Mouse (Mus musculus) monocyte, adult 2 months (primary cell): ENCODE results near the gene Primpol.
"Not testable (repeated sequence)": the region's sequence is repeated elsewhere in the genome, so short reads cannot be mapped to it uniquely, and the experiment has no call there.

Experiments
- DNase-seq, 2 experiments: peaks; one replicate each; pipeline ENCODE4 v3.0.0; 2022; ENCODE audit warnings: low spot score in 2 of 2, low read depth in 1 of 2

Gene Primpol

GRCm38 (mm10) chr8:46606930-46607329 lies 10.1 kb downstream of the Primpol start:
- no peak for DNase-seq

- DNase-seq, result no peak
Observed at GRCm38 (mm10) chr8:46603587-46603986, 13.4 kb downstream of the Primpol start.

DNA sequence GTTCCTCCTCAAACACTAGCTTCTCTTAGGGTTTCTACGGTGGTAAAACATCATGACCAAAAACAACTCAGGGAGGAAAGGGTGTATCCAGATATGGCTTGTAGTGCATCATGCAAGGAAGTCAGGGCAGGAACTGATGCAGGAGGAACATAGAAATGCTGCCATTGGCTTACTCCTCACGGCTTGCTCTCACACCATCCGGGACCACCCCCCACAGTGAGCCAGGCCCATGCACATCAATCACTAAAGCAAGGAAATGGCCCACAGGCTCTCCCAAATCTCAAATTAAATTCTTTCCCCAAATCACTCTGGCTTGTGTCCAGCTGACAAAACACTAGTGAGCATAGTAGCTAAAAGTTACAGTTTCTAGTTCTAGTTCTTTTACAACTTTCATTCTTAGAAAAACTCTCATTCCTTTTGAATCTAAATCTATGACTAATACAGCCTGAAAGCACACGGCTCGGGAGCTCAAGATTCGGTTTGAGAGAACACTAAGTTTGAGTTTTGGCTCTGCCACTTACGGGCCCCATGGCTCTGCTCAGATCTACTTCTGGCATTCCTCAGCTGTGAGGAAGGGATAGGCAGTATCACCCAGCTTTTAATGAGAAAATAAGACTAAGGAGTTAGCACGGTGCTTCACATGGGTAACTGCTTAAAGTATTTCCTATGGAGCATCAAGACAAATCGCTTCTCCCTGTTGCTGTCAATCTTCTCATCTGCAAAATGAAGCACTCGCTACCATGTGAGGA lies 15.9 kb downstream of the Primpol start:
- DNase-seq, result no peak

- no peak for DNase-seq
Observed at GRCm38 (mm10) chr8:46599314-46599904, 17.6 kb downstream of the Primpol start.

DNA sequence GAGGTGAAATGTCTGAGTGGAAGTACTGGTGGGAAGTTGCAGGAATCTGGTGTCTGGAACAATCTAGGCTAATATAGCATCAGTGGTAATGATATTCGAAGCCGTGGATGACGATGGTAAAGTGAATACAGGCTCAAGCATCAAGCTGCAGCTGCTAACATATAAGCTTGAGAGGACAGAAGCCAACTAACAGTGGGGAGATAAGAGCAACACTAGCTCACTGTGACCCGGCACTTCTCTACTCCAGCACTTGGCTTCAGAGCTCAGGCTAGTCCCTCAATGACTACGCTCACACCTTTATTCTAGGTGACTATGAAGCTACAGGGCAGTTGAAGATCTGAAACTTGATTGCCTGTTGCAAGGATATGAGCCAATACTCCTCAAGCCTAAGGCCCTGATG lies 18.3 kb downstream of the Primpol start:
- no peak for DNase-seq

GRCm38 (mm10) chr8:46598114-46598513 lies 18.9 kb downstream of the Primpol start:
- DNase-seq, result no peak

DNA sequence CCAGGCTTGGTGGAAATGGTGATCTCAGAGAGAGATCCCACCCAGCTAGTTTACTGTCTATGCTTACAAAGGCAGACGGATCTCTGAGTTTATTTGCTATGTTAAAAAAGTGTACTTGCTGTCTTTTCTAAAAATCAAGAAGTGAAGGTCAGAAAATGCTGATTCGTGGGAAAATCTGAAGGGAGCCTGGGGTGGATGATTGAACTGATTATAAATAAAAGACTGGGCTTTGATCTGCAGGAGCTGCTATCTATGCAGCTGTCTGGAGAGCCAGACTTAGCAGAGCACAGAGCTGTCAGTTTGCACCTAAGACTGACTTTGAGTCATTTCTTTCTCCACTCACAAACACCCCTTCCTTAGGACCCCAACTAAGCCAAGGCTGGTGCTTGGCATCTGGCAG lies 19.6 kb downstream of the Primpol start:
- DNase-seq, result no peak

DNA sequence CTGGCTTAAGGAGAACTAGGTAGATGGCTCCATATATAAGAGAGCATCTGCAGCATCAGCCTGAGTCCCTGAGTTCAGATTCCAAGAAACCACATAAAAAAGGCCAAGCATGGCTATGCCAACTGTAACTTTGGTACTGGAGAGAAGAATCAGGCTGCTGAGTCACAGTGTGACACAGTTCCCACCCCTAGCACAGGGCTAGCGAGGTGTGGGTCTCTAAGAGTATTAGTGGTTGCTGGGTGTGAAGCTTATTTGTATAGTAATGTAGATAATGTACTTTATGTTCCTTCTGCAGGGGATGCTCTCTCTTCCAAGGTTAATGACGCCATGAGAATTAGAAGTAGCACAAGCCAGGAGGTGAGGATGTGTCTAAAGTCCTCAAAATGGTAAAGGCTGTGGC lies 20.5 kb downstream of the Primpol start:
- no peak for DNase-seq

- peak; percentile 24 to 28 for DNase-seq
Observed at GRCm38 (mm10) chr8:46595593-46595992, 21.4 kb downstream of the Primpol start.

DNA sequence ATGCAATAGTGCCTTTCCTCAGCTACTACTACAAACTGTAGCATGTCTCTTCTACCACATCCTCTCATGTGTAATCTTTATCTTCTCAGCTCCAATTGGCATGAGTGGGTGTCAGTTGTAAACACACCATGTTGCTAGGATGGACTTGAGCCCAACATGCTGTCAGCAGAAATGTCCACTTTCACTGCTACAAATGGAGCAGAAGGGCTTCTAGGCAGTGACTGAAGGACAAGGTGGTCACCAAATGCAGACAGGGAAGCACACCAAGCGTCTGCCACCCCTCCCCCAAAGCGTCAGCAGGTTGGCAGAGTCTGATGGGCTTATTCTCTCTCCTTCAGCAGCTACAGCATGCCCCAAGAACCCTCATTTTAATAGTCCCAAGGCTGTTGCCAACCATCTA lies 23.2 kb downstream of the Primpol start:
- no peak for DNase-seq

- no peak for DNase-seq
Observed at GRCm38 (mm10) chr8:46593067-46593466, 23.9 kb downstream of the Primpol start.

DNA sequence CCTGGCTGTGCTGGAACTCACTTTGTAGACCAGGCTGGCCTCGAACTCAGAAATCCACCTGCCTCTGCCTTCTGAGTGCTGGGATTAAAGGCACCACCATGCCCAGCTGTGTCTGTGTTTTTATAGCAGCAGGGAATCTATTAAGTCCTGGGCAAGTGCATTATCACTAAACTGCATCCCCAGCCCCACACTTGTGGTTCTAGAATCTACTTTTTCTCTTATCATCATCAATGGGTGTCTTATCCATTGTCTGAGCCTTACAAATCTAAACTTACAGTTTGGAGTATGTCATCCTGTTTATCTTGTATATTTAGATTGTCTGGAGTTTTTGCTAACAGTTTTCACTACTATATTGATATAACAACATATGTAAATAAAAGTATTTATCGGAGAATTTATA lies 28.3 kb downstream of the Primpol start:
- no peak for DNase-seq

DNA sequence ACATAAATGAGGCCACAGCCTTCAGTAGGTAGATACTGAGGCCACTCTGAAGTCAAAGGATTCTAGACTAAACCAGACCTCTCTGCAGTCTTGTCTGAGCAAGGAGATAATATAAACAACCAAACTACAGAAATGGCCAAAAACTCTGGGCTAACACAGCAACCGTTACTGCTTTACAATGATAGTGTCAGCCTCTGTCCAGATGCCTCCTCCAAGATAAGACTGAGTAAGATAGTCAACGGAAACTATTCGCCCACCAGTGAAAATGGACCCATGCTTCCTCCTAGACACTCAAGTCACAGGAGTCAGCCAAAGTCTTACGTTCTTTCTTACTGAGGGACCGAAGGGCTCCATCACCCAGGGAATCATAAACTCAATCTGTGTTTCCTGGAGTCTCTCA lies 29.1 kb downstream of the Primpol start:
- no peak for DNase-seq

DNA sequence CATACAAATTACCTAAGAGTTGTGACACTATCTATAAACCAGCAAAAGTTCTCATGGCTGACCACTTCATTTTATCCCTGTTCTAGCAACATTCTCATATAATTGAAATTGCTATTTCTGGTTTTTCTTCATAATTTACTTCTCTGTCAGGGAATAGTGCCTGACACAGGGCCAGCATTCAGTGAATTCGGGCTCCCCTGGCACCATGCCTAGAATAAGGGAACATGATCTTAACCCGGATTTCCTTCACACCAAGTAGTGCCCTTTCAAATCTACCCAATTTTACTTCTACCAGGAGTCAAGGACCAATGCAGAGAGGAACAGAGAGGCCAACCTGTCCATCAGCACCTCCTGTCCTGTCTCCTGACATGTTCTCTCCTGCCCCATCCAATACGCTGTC lies 31.4 kb downstream of the Primpol start:
- no peak for DNase-seq

GRCm38 (mm10) chr8:46584328-46584727 lies 32.7 kb downstream of the Primpol start:
- DNase-seq, result not testable (repeated sequence)

DNA sequence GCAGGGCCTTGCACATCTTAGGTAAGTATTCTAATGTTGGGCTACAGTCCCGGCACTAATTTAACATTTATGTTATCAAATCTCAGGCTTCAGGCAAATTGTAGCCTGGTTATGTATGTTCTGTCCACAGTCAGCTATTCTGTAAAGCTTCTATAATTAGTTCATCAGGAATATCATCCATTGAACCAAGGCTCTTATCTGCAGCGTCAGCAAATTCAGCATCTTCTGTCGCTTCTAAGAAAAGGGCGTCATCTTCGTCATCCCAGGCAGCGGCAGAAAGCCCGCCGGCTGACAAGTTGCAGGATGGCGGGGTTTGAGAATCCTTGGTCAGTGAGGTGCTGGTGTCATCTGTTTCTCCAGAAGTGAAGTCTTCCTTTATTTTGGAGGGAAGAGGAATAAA lies 38.2 kb downstream of the Primpol start:
- no peak for DNase-seq

- no peak for DNase-seq
Observed at GRCm38 (mm10) chr8:46573964-46574363, 43.0 kb downstream of the Primpol start.

GRCm38 (mm10) chr8:46573446-46573845 lies 43.6 kb downstream of the Primpol start:
- no peak for DNase-seq

DNA sequence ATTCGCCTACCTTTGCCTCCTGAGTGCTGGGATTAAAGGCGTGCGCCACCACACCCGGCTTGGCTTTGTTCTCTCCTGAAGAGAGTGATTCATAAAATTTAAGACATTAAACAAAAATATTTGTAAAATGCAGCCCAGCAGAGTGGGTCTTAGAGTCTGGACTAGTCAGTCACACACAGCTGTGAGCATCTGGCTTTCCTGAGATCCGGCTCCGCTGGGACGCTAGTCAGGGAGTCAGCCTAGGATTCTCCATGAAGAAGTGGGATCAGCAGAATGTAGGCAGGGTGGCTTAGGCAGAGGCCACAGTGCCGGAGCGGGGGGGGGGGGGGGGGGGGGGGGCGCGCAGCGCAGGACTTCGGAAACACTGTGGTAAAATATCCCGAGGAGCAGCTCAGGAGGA lies 46.3 kb downstream of the Primpol start:
- no peak for DNase-seq

GRCm38 (mm10) chr8:46569659-46570441 lies 47.2 kb downstream of the Primpol start:
- DNase-seq, result no peak

GRCm38 (mm10) chr8:46568942-46569341 lies 48.1 kb downstream of the Primpol start:
- DNase-seq, result no peak

DNA sequence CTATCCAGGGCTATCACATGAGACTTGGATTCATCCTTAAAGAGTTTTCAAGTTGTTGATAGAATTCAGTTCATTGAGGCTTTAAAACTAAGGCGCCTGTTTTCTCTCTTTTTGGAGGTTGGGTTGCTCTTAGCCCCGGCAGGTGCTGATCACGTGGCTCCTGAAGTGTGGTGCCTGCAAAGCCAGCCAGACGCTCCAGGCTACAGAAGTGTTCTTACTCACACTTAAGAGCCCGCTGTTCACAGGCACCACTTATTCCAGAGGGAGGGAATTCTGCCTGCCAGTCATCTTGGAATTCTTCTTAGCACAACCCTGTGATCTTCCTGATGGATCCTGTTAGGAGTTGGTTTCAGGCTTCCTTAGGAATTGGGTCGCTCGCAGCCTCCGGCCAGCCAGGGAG lies 49.1 kb downstream of the Primpol start:
- DNase-seq, result no peak
